In genomic region chr2:170175661-170176150, GRCm38 (mm10) we compare ENCODE assay signal across 9 mouse cellular contexts. TPM values are rescaled to one million over a fixed set of nuclear protein-coding genes. Genes with fewer than 3 reads are reported as not detected.
DNase-seq lines count a peak whose midpoint lies in the region; ATAC-seq and TF ChIP-seq lines count a peak whose summit lies in the region.
"Had no signal": no experiment of that assay in that cellular context is flagged by ENCODE, and none has a peak within 500 bp of the region (broad histone marks: within the 10 kb centered on the region; RNA-seq: fewer than 3 reads in every experiment).

No protein-coding gene starts in this region.

- H3K4me2 ChIP-seq in kidney, embryonic 16.5 days (replicated peaks; ENCODE audit: low read depth, low read length) = no peak overlapping the region
- peak overlapping the region; percentile 11; the same call in 1 of the 2 replicates for H3K4me2 ChIP-seq in liver, embryonic 15.5 days

- no peaks in the 10 kb centered on the region for H3K36me3 ChIP-seq in kidney, embryonic 16.5 days (ENCODE audit: insufficient read depth, low read length)
- H3K36me3 ChIP-seq in G1E (replicated peaks) = no peaks in the 10 kb centered on the region
- H3K36me3 ChIP-seq in liver, embryonic 15.5 days (replicated peaks) = no peaks in the 10 kb centered on the region

- no peak for TF ChIP-seq CTCF in G1E (IDR thresholded peaks at IDR 0.05; ENCODE audit: low read depth, low read length)
- no peak for TF ChIP-seq CTCF in bone marrow macrophage, adult 2 months (IDR thresholded peaks at IDR 0.05; ENCODE audit: low read depth, low read length)

- H3K9me3 ChIP-seq in kidney, embryonic 16.5 days (ENCODE audit: low read length) = no peaks in the 10 kb centered on the region
- H3K9me3 ChIP-seq in G1E (replicated peaks) = no peaks in the 10 kb centered on the region
- no peaks in the 10 kb centered on the region for H3K9me3 ChIP-seq in liver, embryonic 15.5 days (replicated peaks)

- TF ChIP-seq POLR2A in bone marrow macrophage, adult 2 months (IDR thresholded peaks at IDR 0.05; ENCODE audit: borderline replicate concordance, low read depth, low read length) = no peak

- peaks cover 51% of the 10 kb centered on the region for H3K4me1 ChIP-seq in kidney, embryonic 16.5 days (ENCODE audit: insufficient read depth, low read length)
- peaks cover 61% of the 10 kb centered on the region for H3K4me1 ChIP-seq in G1E (ENCODE audit: insufficient read depth, low read depth, low read length)
- peaks cover 52% of the 10 kb centered on the region for H3K4me1 ChIP-seq in bone marrow macrophage, adult 2 months (ENCODE audit: control insufficient read depth, insufficient read depth, low read length)
- peaks cover 46% of the 10 kb centered on the region for H3K4me1 ChIP-seq in liver, embryonic 15.5 days (replicated peaks)

- 46% methylated on average over 7 of the region's 7 CpGs for WGBS in kidney, embryonic 16.5 days
- WGBS in liver, embryonic 15.5 days (ENCODE audit: insufficient replicate concordance) = 11% methylated on average over 7 of the region's 7 CpGs

- no peak overlapping the region for H3K4me3 ChIP-seq in kidney, embryonic 16.5 days (ENCODE audit: low read length)
- H3K4me3 ChIP-seq in G1E (ENCODE audit: low read depth, low read length) = no peak overlapping the region; the same call in 1 of the 2 replicates
- no peak overlapping the region for H3K4me3 ChIP-seq in bone marrow macrophage, adult 2 months (ENCODE audit: insufficient read depth, low read length)
- H3K4me3 ChIP-seq in liver, embryonic 15.5 days (replicated peaks) = no peak overlapping the region

- peak overlapping the region; percentile 83; the same call in 1 of the 2 replicates for H3K27ac ChIP-seq in kidney, embryonic 16.5 days (ENCODE audit: low read length)
- peak overlapping the region; percentile 87 for H3K27ac ChIP-seq in bone marrow macrophage, adult 2 months (ENCODE audit: insufficient read depth, low read depth, low read length)
- peak overlapping the region; percentile 66 for H3K27ac ChIP-seq in liver, embryonic 15.5 days (replicated peaks)

- no peak for ATAC-seq in kidney, embryonic 16.5 days (ENCODE audit: low FRiP score, low TSS enrichment)
- peak; percentile 74 for ATAC-seq in G1E (ENCODE audit: extremely low read depth, insufficient number of reproducible peaks, low FRiP score, poor library complexity, severe bottlenecking)
- peak; percentile 65 for ATAC-seq in liver, embryonic 15.5 days (ENCODE audit: insufficient read depth)
- ATAC-seq: midbrain, embryonic 16.5 days had no signal

- H3K27me3 ChIP-seq in kidney, embryonic 16.5 days (ENCODE audit: insufficient read depth, low read length) = no peaks in the 10 kb centered on the region
- H3K27me3 ChIP-seq in G1E (ENCODE audit: insufficient read depth, low read length) = no peaks in the 10 kb centered on the region
- no peaks in the 10 kb centered on the region for H3K27me3 ChIP-seq in liver, embryonic 15.5 days

- H3K9ac ChIP-seq in kidney, embryonic 16.5 days (replicated peaks; ENCODE audit: low read length) = no peak overlapping the region
- H3K9ac ChIP-seq in liver, embryonic 15.5 days = no peak overlapping the region

- no peak for DNase-seq in kidney, adult 8-10 months
- DNase-seq in G1E (ENCODE audit: low spot score) = peak; percentile 52
- no peak for DNase-seq in embryo, embryonic 10 days (ENCODE audit: low spot score)
- DNase-seq in cerebellum, adult 9-11 months = no peak
- DNase-seq: layer of hippocampus, postnatal 36 days had no signal

RNA-seq across cellular contexts. Expression of gene Zfp217, which starts 27.8 kb away (rescaled TPM):
- 4.4 and 5.1 TPM in 2 replicates for polyA plus RNA-seq in kidney, embryonic 16.5 days (2015; fragmentation: Nextera tagmentation; extraction: Ambion mirVana)
- total RNA-seq in G1E (2014; fragmentation: Nextera tagmentation) (46.0 and 65.0 TPM in 2 replicates), G1E (2017) (46.1 and 46.2 TPM in 2 replicates)
- polyA plus RNA-seq in G1E (2012) = 18.7 and 22.0 TPM in 2 replicates
- polyA plus RNA-seq in bone marrow macrophage, adult 2 months (2012; ENCODE audit: insufficient read depth, insufficient read length, missing spikeins) = 44.0 and 45.3 TPM in 2 replicates
- 3.4 and 4.7 TPM in 2 replicates for polyA plus RNA-seq in liver, embryonic 15.5 days (2015; fragmentation: Nextera tagmentation; extraction: Ambion mirVana)
